In the genomic region with DNA sequence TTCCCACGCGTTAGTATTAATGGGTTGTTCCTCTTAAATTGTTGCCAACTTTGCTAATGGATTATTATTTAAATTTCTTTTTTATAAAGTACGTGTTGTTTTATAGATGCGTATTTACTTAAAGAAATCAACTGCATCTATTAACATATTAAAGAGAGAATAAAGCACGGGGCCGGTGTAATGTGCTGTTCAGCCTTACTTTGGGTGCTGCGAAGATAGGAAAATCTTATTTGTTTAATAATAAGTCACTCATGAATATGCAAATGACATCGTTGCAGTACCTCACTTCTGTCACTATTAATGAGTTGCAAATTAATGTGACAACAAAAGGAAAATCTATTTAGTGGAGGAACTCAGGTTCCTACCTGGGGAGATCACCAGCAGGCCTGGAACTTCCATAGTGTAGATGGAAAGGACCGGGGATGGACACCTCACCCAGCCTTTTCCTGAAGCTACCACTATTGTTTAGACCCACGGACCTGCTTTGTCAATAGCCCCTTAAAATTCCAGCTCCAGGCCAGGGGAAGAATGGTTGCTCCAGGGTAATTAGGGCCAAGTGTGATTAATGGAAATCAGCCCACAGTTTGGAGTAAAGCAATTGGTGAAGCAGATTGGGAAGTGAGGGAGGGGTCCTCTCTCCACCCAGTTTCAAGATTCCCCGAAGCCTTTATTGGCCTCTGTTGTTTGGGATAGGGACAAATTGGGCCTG, we compare ENCODE assay signal across 9 mouse cellular contexts.
A peak's percentile ranks its signal among the peaks of the same experiment; 100 is the strongest.
DNase-seq lines count a peak whose midpoint lies in the region; ATAC-seq lines count a peak whose summit lies in the region.
"Had no signal": no experiment of that assay in that cellular context is flagged by ENCODE, and none has a peak within 500 bp of the region (broad histone marks: within the 10 kb centered on the region; RNA-seq: fewer than 3 reads in every experiment).

No protein-coding gene starts in this region.

- peaks cover 11% of the 10 kb centered on the region for H3K4me1 ChIP-seq in kidney, embryonic 14.5 days (ENCODE audit: control insufficient read depth, insufficient read depth, low read length)
- peaks cover 29% of the 10 kb centered on the region for H3K4me1 ChIP-seq in embryonic facial prominence, embryonic 13.5 days
- H3K4me1 ChIP-seq in hindbrain, embryonic 12.5 days: peaks cover 25% of the 10 kb centered on the region
- H3K4me1 ChIP-seq in midbrain, embryonic 12.5 days: peaks cover 39% of the 10 kb centered on the region

- no peak overlapping the region for H3K9ac ChIP-seq in kidney, embryonic 14.5 days (ENCODE audit: low read depth, low read length)
- no peak overlapping the region for H3K9ac ChIP-seq in embryonic facial prominence, embryonic 13.5 days
- no peak overlapping the region for H3K9ac ChIP-seq in hindbrain, embryonic 12.5 days
- H3K9ac ChIP-seq in midbrain, embryonic 12.5 days (replicated peaks): no peak overlapping the region

- H3K27me3 ChIP-seq in kidney, embryonic 14.5 days (ENCODE audit: control insufficient read depth, insufficient read depth, low read length): peaks cover 3% of the 10 kb centered on the region; the same call in 1 of the 2 replicates
- H3K27me3 ChIP-seq in embryonic facial prominence, embryonic 13.5 days: peaks cover 72% of the 10 kb centered on the region
- H3K27me3 ChIP-seq in hindbrain, embryonic 12.5 days: peaks cover 60% of the 10 kb centered on the region
- H3K27me3 ChIP-seq in midbrain, embryonic 12.5 days: peaks cover 61% of the 10 kb centered on the region

- no peak for ATAC-seq in kidney, embryonic 14.5 days (ENCODE audit: low FRiP score, low TSS enrichment)
- ATAC-seq in embryonic facial prominence, embryonic 13.5 days (ENCODE audit: insufficient number of reproducible peaks, insufficient read depth, low FRiP score, low TSS enrichment, low read depth): no peak
- no peak for ATAC-seq in hindbrain, embryonic 12.5 days (ENCODE audit: low FRiP score)
- ATAC-seq in midbrain, embryonic 12.5 days (ENCODE audit: low FRiP score, low read depth): no peak

- H3K4me2 ChIP-seq in kidney, embryonic 14.5 days (replicated peaks; ENCODE audit: low read depth, low read length): peak overlapping the region; percentile 58; the same call in 1 of the 2 replicates
- peak overlapping the region; percentile 67 for H3K4me2 ChIP-seq in embryonic facial prominence, embryonic 13.5 days
- H3K4me2 ChIP-seq in hindbrain, embryonic 12.5 days (replicated peaks): peak overlapping the region; percentile 56
- peak overlapping the region; percentile 54 for H3K4me2 ChIP-seq in midbrain, embryonic 12.5 days (replicated peaks)

- WGBS in kidney, embryonic 14.5 days: 12% methylated on average over 11 of the region's 11 CpGs
- 17% methylated on average over 11 of the region's 11 CpGs for WGBS in embryonic facial prominence, embryonic 13.5 days
- 8% methylated on average over 11 of the region's 11 CpGs for WGBS in hindbrain, embryonic 12.5 days
- WGBS in midbrain, embryonic 12.5 days: 6% methylated on average over 11 of the region's 11 CpGs

- H3K36me3 ChIP-seq in kidney, embryonic 14.5 days (ENCODE audit: control insufficient read depth, insufficient read depth, low read length): no peaks in the 10 kb centered on the region
- no peaks in the 10 kb centered on the region for H3K36me3 ChIP-seq in embryonic facial prominence, embryonic 13.5 days
- no peaks in the 10 kb centered on the region for H3K36me3 ChIP-seq in hindbrain, embryonic 12.5 days
- H3K36me3 ChIP-seq in midbrain, embryonic 12.5 days: no peaks in the 10 kb centered on the region

- no peak overlapping the region for H3K4me3 ChIP-seq in kidney, embryonic 14.5 days (ENCODE audit: low read length)
- no peak overlapping the region for H3K4me3 ChIP-seq in embryonic facial prominence, embryonic 13.5 days
- no peak overlapping the region for H3K4me3 ChIP-seq in hindbrain, embryonic 12.5 days
- no peak overlapping the region for H3K4me3 ChIP-seq in midbrain, embryonic 12.5 days

- intact Hi-C loops in left cerebral cortex, postnatal 14 days (cut with DNase I): loop anchor here (10.0 kb wide), 2 partner anchors 147 to 203 kb away; no protein-coding TSS in a partner anchor

- no peaks in the 10 kb centered on the region for H3K9me3 ChIP-seq in kidney, embryonic 14.5 days (ENCODE audit: control insufficient read depth, low read length)
- H3K9me3 ChIP-seq in embryonic facial prominence, embryonic 13.5 days: no peaks in the 10 kb centered on the region
- H3K9me3 ChIP-seq in hindbrain, embryonic 12.5 days (replicated peaks): no peaks in the 10 kb centered on the region
- no peaks in the 10 kb centered on the region for H3K9me3 ChIP-seq in midbrain, embryonic 12.5 days

- no peak for DNase-seq in kidney, adult 18-20 months
- no peak for DNase-seq in ovary, postnatal 10 days (ENCODE audit: low spot score)
- DNase-seq in thymus, postnatal 25 days: no peak
- no peak for DNase-seq in left cerebral cortex, postnatal 14 days (ENCODE audit: low spot score in 2 of 2)
- DNase-seq: cerebellum, adult 8-10 months had no signal

- no peak overlapping the region for H3K27ac ChIP-seq in kidney, embryonic 14.5 days (ENCODE audit: low read depth, low read length)
- no peak overlapping the region for H3K27ac ChIP-seq in embryonic facial prominence, embryonic 13.5 days
- peak overlapping the region; percentile 92 for H3K27ac ChIP-seq in hindbrain, embryonic 12.5 days
- H3K27ac ChIP-seq in midbrain, embryonic 12.5 days (replicated peaks): no peak overlapping the region
